Mouse (Mus musculus): ENCODE data around the gene 0610012G03Rik. TPM values are rescaled to one million over a fixed set of nuclear protein-coding genes. Genes with fewer than 3 reads are reported as not detected.
A peak's percentile ranks its signal among the peaks of the same experiment; 100 is the strongest.
"Not testable (repeated sequence)": the region's sequence is repeated elsewhere in the genome, so short reads cannot be mapped to it uniquely, and the experiment has no call there.

0610012G03Rik gene
- polyA plus RNA-seq, 1 experiment from 2014 or later, result 127 TPM

- Histone ChIP-seq H3K27me3 (ENCODE audit: control insufficient read depth, insufficient read depth, low read length) (no peaks in the 10 kb centered on the region), H3K4me1 (ENCODE audit: control insufficient read depth, insufficient read depth, low read length) (peaks cover 19% of the 10 kb centered on the region), H3K36me3 (ENCODE audit: control insufficient read depth, insufficient read depth) (peaks cover 7% of the 10 kb centered on the region; the same call in 1 of the 2 replicates), H3K9ac (ENCODE audit: low read length) (peak overlapping the region; percentile 95), H3K4me2 (ENCODE audit: low read depth, low read length) (peak overlapping the region; percentile 85), H3K4me3 (ENCODE audit: low read length) (peak overlapping the region; percentile 97), H3K9me3 (replicated peaks; ENCODE audit: control insufficient read depth, low read length) (no peaks in the 10 kb centered on the region), H3K27ac (ENCODE audit: low read length) (peak overlapping the region; percentile 94)
- under 1% methylated on average over 38 of the region's 38 CpGs for WGBS
- ATAC-seq (replicated peaks; ENCODE audit: extremely low read depth, insufficient read depth, low FRiP score), result peak; percentile 61
Measured at GRCm38 (mm10) chr16:31947901-31948316, 385 bp downstream of the 0610012G03Rik start.

GRCm38 (mm10) chr16:31947333-31947732 lies 961 bp downstream of the 0610012G03Rik start:
- peaks cover 4% of the 10 kb centered on the region; the same call in 1 of the 2 replicates for H3K36me3 ChIP-seq (ENCODE audit: control insufficient read depth, insufficient read depth)
- no peak overlapping the region; the same call in 1 of the 2 replicates for H3K27ac ChIP-seq (ENCODE audit: low read length)
- no peaks in the 10 kb centered on the region for H3K9me3 ChIP-seq (replicated peaks; ENCODE audit: control insufficient read depth, low read length)
- H3K4me3 ChIP-seq (ENCODE audit: low read length), result peak overlapping the region; percentile 97
- 17% methylated on average over 8 of the region's 8 CpGs for WGBS
- H3K4me2 ChIP-seq (ENCODE audit: low read depth, low read length), result peak overlapping the region; percentile 85
- no peak for ATAC-seq (replicated peaks; ENCODE audit: extremely low read depth, insufficient read depth, low FRiP score)
- H3K4me1 ChIP-seq (ENCODE audit: control insufficient read depth, insufficient read depth, low read length), result peaks cover 19% of the 10 kb centered on the region
- peak overlapping the region; percentile 95 for H3K9ac ChIP-seq (ENCODE audit: low read length)
- no peaks in the 10 kb centered on the region for H3K27me3 ChIP-seq (ENCODE audit: control insufficient read depth, insufficient read depth, low read length)

- H3K9ac ChIP-seq (ENCODE audit: low read length); H3K27me3 ChIP-seq (ENCODE audit: control insufficient read depth, insufficient read depth, low read length); H3K4me3 ChIP-seq (ENCODE audit: low read length); H3K36me3 ChIP-seq (ENCODE audit: control insufficient read depth, insufficient read depth); H3K9me3 ChIP-seq (replicated peaks; ENCODE audit: control insufficient read depth, low read length); ATAC-seq (replicated peaks; ENCODE audit: extremely low read depth, insufficient read depth, low FRiP score); H3K27ac ChIP-seq (ENCODE audit: low read length): not testable (repeated sequence)
- Histone ChIP-seq H3K4me2 (ENCODE audit: low read depth, low read length) (0 out of 2 replicates have a peak overlapping the region, but pooled peaks have one; percentile 85), H3K4me1 (ENCODE audit: control insufficient read depth, insufficient read depth, low read length) (peaks cover 19% of the 10 kb centered on the region)
- 86% methylated on average over 6 of the region's 6 CpGs for WGBS
Measured at GRCm38 (mm10) chr16:31945986-31946385, 2.3 kb downstream of the 0610012G03Rik start.

- Histone ChIP-seq H3K4me2 (ENCODE audit: low read depth, low read length) (no peak overlapping the region), H3K9me3 (replicated peaks; ENCODE audit: control insufficient read depth, low read length) (no peaks in the 10 kb centered on the region), H3K36me3 (ENCODE audit: control insufficient read depth, insufficient read depth) (no peaks in the 10 kb centered on the region; the same call in 1 of the 2 replicates), H3K27ac (ENCODE audit: low read length) (no peak overlapping the region), H3K4me1 (ENCODE audit: control insufficient read depth, insufficient read depth, low read length) (peaks cover 19% of the 10 kb centered on the region), H3K4me3 (ENCODE audit: low read length) (no peak overlapping the region), H3K27me3 (ENCODE audit: control insufficient read depth, insufficient read depth, low read length) (no peaks in the 10 kb centered on the region), H3K9ac (ENCODE audit: low read length) (no peak overlapping the region)
- ATAC-seq (replicated peaks; ENCODE audit: extremely low read depth, insufficient read depth, low FRiP score), result no peak
- 89% methylated on average over 6 of the region's 6 CpGs for WGBS
Measured at GRCm38 (mm10) chr16:31945372-31945771, 2.9 kb downstream of the 0610012G03Rik start.

- Histone ChIP-seq H3K9me3 (replicated peaks; ENCODE audit: control insufficient read depth, low read length) (no peaks in the 10 kb centered on the region), H3K27me3 (ENCODE audit: control insufficient read depth, insufficient read depth, low read length) (no peaks in the 10 kb centered on the region), H3K27ac (ENCODE audit: low read length) (no peak overlapping the region), H3K4me2 (ENCODE audit: low read depth, low read length) (no peak overlapping the region), H3K4me3 (ENCODE audit: low read length) (no peak overlapping the region), H3K4me1 (ENCODE audit: control insufficient read depth, insufficient read depth, low read length) (peaks cover 19% of the 10 kb centered on the region), H3K9ac (ENCODE audit: low read length) (no peak overlapping the region), H3K36me3 (ENCODE audit: control insufficient read depth, insufficient read depth) (no peaks in the 10 kb centered on the region; the same call in 1 of the 2 replicates)
- no peak for ATAC-seq (replicated peaks; ENCODE audit: extremely low read depth, insufficient read depth, low FRiP score)
- WGBS, result 83% methylated on average over 12 of the region's 12 CpGs
Measured at GRCm38 (mm10) chr16:31944698-31945255, 3.5 kb downstream of the 0610012G03Rik start.

- Histone ChIP-seq H3K4me2 (ENCODE audit: low read depth, low read length) (no peak overlapping the region), H3K9ac (ENCODE audit: low read length) (no peak overlapping the region), H3K4me1 (ENCODE audit: control insufficient read depth, insufficient read depth, low read length) (peaks cover 11% of the 10 kb centered on the region), H3K27me3 (ENCODE audit: control insufficient read depth, insufficient read depth, low read length) (no peaks in the 10 kb centered on the region), H3K36me3 (ENCODE audit: control insufficient read depth, insufficient read depth) (no peaks in the 10 kb centered on the region; the same call in 1 of the 2 replicates), H3K9me3 (replicated peaks; ENCODE audit: control insufficient read depth, low read length) (no peaks in the 10 kb centered on the region), H3K4me3 (ENCODE audit: low read length) (no peak overlapping the region), H3K27ac (ENCODE audit: low read length) (no peak overlapping the region)
- 0 out of 2 replicates have a peak, but pooled peaks have one; percentile 16 for ATAC-seq (replicated peaks; ENCODE audit: extremely low read depth, insufficient read depth, low FRiP score)
- whole genome bisulfite sequencing, result 5% methylated on average over 10 of the region's 10 CpGs
Measured at GRCm38 (mm10) chr16:31943980-31944379, 4.3 kb downstream of the 0610012G03Rik start.

GRCm38 (mm10) chr16:31940586-31940985 lies 7.7 kb downstream of the 0610012G03Rik start:
- Histone ChIP-seq H3K4me2 (ENCODE audit: low read depth, low read length) (no peak overlapping the region), H3K4me1 (ENCODE audit: control insufficient read depth, insufficient read depth, low read length) (no peaks in the 10 kb centered on the region; the same call in none of the 2 replicates), H3K27me3 (ENCODE audit: control insufficient read depth, insufficient read depth, low read length) (peaks cover 7% of the 10 kb centered on the region), H3K36me3 (ENCODE audit: control insufficient read depth, insufficient read depth) (no peaks in the 10 kb centered on the region; the same call in 1 of the 2 replicates), H3K4me3 (ENCODE audit: low read length) (no peak overlapping the region), H3K27ac (ENCODE audit: low read length) (no peak overlapping the region), H3K9me3 (replicated peaks; ENCODE audit: control insufficient read depth, low read length) (no peaks in the 10 kb centered on the region; the same call in 1 of the 2 replicates), H3K9ac (ENCODE audit: low read length) (no peak overlapping the region)
- 49% methylated on average over 2 of the region's 2 CpGs for WGBS
- no peak for ATAC-seq (replicated peaks; ENCODE audit: extremely low read depth, insufficient read depth, low FRiP score)

- H3K27ac ChIP-seq (ENCODE audit: low read length), result peak overlapping the region; percentile 25; the same call in 1 of the 2 replicates
- peaks cover 20% of the 10 kb centered on the region for H3K27me3 ChIP-seq (ENCODE audit: control insufficient read depth, insufficient read depth, low read length)
- WGBS, result 47% methylated on average over 6 of the region's 6 CpGs
- no peaks in the 10 kb centered on the region; the same call in 1 of the 2 replicates for H3K9me3 ChIP-seq (replicated peaks; ENCODE audit: control insufficient read depth, low read length)
- H3K4me2 ChIP-seq (ENCODE audit: low read depth, low read length), result no peak overlapping the region
- peaks cover 13% of the 10 kb centered on the region for H3K4me1 ChIP-seq (ENCODE audit: control insufficient read depth, insufficient read depth, low read length)
- no peak overlapping the region for H3K9ac ChIP-seq (ENCODE audit: low read length)
- no peaks in the 10 kb centered on the region for H3K36me3 ChIP-seq (ENCODE audit: control insufficient read depth, insufficient read depth)
- no peak for ATAC-seq (replicated peaks; ENCODE audit: extremely low read depth, insufficient read depth, low FRiP score)
- H3K4me3 ChIP-seq (ENCODE audit: low read length), result no peak overlapping the region
Measured at GRCm38 (mm10) chr16:31938856-31939255, 9.4 kb downstream of the 0610012G03Rik start.

- Histone ChIP-seq H3K4me1 (ENCODE audit: control insufficient read depth, insufficient read depth, low read length) (peaks cover 16% of the 10 kb centered on the region), H3K27ac (ENCODE audit: low read length) (no peak overlapping the region), H3K9me3 (replicated peaks; ENCODE audit: control insufficient read depth, low read length) (no peaks in the 10 kb centered on the region; the same call in 1 of the 2 replicates), H3K4me2 (ENCODE audit: low read depth, low read length) (no peak overlapping the region), H3K27me3 (ENCODE audit: control insufficient read depth, insufficient read depth, low read length) (peaks cover 24% of the 10 kb centered on the region), H3K9ac (ENCODE audit: low read length) (no peak overlapping the region), H3K36me3 (ENCODE audit: control insufficient read depth, insufficient read depth) (no peaks in the 10 kb centered on the region), H3K4me3 (ENCODE audit: low read length) (no peak overlapping the region)
- WGBS, result 84% methylated on average over 4 of the region's 4 CpGs
- ATAC-seq (replicated peaks; ENCODE audit: extremely low read depth, insufficient read depth, low FRiP score), result no peak
Measured at GRCm38 (mm10) chr16:31936568-31936967, 11.7 kb downstream of the 0610012G03Rik start.

Measured in heart, embryonic 16.5 days (tissue).